Mouse (Mus musculus) splenic B cell, adult 2 months (primary cell): Measurements from ENCODE around the gene Cyp3a57.
"Not testable (repeated sequence)": the region's sequence is repeated elsewhere in the genome, so short reads cannot be mapped to it uniquely, and the experiment has no call there.

ENCODE experiments used
- DNase-seq: peaks from one replicate; pipeline ENCODE4 v3.0.0-alpha.2; 2011; ENCODE audit warnings: low read depth, low spot score
- H3K27me3 ChIP-seq: 2 replicates; pipeline ENCODE4 v1.6.1; 2012; ENCODE audit warnings: mild to moderate bottlenecking, low read length, moderate library complexity, mixed read lengths; ENCODE audit not compliant: control insufficient read depth, poor library complexity, insufficient read depth, severe bottlenecking
- H3K36me3 ChIP-seq: 2 replicates; pipeline ENCODE4 v1.6.1; 2012; ENCODE audit warnings: mild to moderate bottlenecking, low read length, moderate library complexity, mixed read lengths; ENCODE audit not compliant: control insufficient read depth, poor library complexity, insufficient read depth, severe bottlenecking

Cyp3a57 gene

GRCm38 (mm10) chr5:145344941-145345340 lies at the start of gene Cyp3a57:
Cyp3a57 (plus strand) TSS chr5:145345279.
- H3K27me3 ChIP-seq: no peaks in the 10 kb centered on the region
- H3K36me3 ChIP-seq: no peaks in the 10 kb centered on the region
- no peak for DNase-seq

DNA sequence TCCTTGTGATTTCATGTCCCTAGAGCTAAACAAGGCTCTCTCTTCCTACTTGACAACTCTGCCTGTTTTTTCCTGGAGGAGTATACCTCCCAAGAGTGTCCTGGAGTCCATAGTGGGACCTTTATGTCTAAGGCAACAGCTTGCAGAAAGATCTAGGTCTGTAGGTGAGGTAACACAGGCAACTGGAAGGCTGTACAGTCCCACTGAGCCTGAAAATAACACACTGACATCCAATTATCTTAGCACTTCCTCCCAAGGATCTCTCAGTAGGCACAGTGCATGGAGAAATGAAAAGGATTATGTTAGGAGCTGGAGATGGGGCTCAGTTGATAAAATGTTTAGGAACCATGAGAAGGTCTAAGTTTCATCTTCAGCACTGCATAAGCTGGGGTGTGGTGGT lies 44.6 kb upstream of the Cyp3a57 start:
- Histone ChIP-seq H3K27me3 (no peaks in the 10 kb centered on the region), H3K36me3 (no peaks in the 10 kb centered on the region)
- DNase-seq: no peak

- not testable (repeated sequence) for H3K36me3 ChIP-seq, H3K27me3 ChIP-seq, DNase-seq
These were observed 43.3 kb upstream of the Cyp3a57 start for GRCm38 (mm10) chr5:145301796-145302195.

GRCm38 (mm10) chr5:145302424-145302823 lies 42.7 kb upstream of the Cyp3a57 start:
- no peaks in the 10 kb centered on the region for H3K27me3 ChIP-seq
- DNase-seq: no peak
- H3K36me3 ChIP-seq: no peaks in the 10 kb centered on the region

DNA sequence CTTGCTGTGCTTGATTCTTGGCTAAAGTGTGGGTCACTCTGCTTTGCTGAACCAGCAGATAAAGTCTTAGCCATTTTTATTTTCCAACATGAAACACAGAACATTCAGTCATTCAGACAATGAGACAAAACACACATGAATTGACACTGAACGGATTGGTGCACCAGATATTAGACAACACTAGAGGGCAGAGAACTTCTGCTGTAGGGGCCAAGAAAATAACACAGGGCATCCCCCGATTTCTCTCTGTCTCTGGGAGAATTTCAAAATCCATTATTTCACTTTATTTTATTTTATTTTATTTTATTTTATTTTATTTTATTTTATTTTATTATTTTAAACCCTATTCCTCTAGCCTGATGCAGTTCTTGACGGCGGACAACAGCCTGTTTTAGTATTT lies 38.1 kb upstream of the Cyp3a57 start:
- DNase-seq, H3K36me3 ChIP-seq, H3K27me3 ChIP-seq: not testable (repeated sequence)

DNA sequence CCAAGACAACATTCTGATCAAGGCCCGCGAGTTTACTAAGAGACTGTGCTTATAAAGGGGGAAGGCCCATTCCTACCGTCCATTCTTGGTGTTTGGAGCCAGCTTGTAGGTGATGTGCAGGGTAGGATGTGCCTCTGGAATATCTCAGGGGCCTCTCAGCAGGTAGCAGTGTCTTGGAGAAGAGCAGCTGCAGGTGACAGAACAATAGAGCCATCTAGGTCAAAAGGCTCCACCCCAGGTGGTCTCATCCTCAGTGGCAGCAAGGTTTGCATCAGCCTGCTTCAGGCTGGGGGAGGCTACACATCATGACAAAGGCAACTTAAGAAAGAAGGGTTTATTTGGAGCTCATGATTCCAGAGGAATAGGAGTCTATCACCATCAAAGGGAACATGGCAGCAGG lies 37.3 kb upstream of the Cyp3a57 start:
- not testable (repeated sequence) for H3K27me3 ChIP-seq, DNase-seq, H3K36me3 ChIP-seq

DNA sequence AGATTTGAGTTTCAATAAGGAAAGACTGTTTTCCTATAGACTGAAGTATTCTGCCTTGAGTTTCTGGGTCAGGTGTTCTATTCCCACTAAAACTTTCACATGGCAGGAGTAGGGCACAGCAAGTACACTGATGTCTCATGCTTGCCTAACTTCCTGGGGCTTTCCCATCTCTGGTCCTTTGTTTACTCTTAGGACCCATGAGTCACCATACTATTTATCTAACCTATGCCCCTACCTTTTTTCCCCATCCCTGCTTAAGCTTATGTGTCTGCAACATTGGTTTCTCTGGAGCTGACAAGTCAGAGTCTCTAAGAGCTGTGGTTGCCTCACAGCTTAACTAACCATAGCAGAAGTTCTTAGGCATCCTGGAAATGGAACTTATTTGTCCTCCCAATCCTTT lies 31.2 kb upstream of the Cyp3a57 start:
- no peaks in the 10 kb centered on the region for H3K36me3 ChIP-seq
- no peak for DNase-seq

DNA sequence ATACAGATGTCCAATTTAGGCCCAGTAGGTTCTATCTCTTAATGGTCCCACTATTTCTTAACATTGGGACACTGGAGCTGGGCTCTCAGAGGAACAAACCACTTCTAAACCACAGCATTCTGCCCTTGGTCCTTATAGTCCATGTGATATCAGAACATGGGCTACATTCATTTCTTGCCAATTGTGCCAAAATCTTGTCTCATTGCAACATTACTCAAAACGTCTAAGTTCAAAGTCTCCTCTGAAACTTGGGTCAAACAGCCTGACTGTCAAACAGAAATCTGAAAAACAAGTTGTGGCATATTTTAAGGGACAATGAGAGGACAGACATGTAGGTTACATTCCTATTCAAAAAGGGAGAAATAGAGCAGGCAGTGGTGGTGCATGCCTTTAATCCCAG lies 27.9 kb upstream of the Cyp3a57 start:
- Histone ChIP-seq H3K36me3 (no peaks in the 10 kb centered on the region), H3K27me3 (no peaks in the 10 kb centered on the region)
- no peak for DNase-seq

More for the DNA sequence above, 31.2 kb upstream of the Cyp3a57 start:
- no peaks in the 10 kb centered on the region for H3K27me3 ChIP-seq

DNA sequence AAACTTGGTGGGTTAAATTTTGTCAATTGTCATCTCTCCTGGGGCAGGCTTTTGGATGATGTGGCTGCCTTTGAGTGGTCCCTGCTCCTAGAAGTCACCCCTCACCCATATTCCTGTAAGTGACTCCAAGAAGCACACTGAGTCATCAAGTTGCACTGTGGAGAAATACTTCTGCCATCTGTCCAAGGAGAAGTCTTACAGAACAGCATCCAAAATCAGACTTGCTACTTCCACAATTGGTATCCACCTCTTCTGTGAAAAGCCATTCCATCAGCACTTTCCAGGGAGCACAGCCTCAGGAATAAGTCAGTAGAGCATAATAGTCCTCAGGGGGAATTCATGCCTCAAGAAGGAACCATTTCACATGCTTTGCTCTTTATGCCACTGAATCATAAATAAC lies 6.3 kb upstream of the Cyp3a57 start:
- not testable (repeated sequence) for DNase-seq, H3K36me3 ChIP-seq, H3K27me3 ChIP-seq

DNA sequence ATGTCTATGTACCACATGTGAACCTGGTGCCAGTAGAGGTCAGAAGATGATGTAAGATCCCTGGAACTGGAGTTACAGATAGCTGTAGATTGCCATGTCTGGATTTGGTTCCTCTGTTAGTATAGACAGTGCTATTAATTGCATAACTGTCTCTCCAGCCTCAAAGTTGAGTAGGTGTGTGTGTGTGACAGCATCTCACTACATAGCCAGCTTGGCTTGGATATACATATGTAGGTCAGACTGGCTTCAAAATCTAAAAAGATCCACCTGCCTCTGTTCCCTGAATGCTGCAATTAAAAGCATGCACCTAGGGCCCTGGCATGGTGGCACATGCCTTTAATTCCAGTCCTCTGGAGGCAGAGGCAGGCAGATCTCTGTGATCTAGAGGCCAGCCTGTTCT lies 4.6 kb downstream of the Cyp3a57 start:
- no peak for DNase-seq
- Histone ChIP-seq H3K27me3 (no peaks in the 10 kb centered on the region), H3K36me3 (no peaks in the 10 kb centered on the region)

GRCm38 (mm10) chr5:145353081-145353480 lies 8.0 kb downstream of the Cyp3a57 start:
- no peak for DNase-seq
- Histone ChIP-seq H3K27me3 (no peaks in the 10 kb centered on the region), H3K36me3 (no peaks in the 10 kb centered on the region)

- H3K36me3 ChIP-seq, H3K27me3 ChIP-seq, DNase-seq: not testable (repeated sequence)
These were observed 70.3 kb downstream of the Cyp3a57 start for GRCm38 (mm10) chr5:145415416-145415815.

- DNase-seq: no peak
- Histone ChIP-seq H3K27me3 (no peaks in the 10 kb centered on the region), H3K36me3 (no peaks in the 10 kb centered on the region)
These were observed 77.2 kb downstream of the Cyp3a57 start for GRCm38 (mm10) chr5:145422287-145422686.

- Histone ChIP-seq H3K27me3 (no peaks in the 10 kb centered on the region), H3K36me3 (no peaks in the 10 kb centered on the region)
- no peak for DNase-seq
These were observed 85.9 kb downstream of the Cyp3a57 start for GRCm38 (mm10) chr5:145431004-145431403.

DNA sequence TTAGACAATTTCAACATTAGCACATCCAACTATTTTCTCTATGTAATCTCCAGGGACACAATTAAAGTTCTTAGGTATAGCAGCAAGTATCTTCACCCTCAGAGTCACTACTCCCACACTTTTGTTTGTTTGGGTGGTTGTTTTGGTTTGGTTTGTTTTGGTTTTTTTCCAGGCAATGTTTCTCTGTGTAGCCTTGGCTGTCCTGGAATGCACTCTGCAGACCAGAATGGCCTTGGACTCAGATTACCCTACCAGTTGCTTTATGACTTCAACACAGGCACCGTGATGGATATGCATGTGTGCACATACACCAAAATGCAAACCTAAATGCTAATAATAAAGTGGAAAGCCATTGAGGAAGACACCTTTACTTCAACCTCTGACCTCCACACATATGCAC lies 88.6 kb downstream of the Cyp3a57 start:
- Histone ChIP-seq H3K36me3 (no peaks in the 10 kb centered on the region), H3K27me3 (no peaks in the 10 kb centered on the region)
- DNase-seq: no peak
